Mouse (Mus musculus): Measurements from ENCODE around the gene Ccnyl1. TPM values are rescaled to one million over a fixed set of nuclear protein-coding genes. Genes with fewer than 3 reads are reported as not detected.

Gene Ccnyl1
- total and polyA plus RNA-seq, 3 experiments: 13.5 to 50.2 (median 16.3) TPM

DNA sequence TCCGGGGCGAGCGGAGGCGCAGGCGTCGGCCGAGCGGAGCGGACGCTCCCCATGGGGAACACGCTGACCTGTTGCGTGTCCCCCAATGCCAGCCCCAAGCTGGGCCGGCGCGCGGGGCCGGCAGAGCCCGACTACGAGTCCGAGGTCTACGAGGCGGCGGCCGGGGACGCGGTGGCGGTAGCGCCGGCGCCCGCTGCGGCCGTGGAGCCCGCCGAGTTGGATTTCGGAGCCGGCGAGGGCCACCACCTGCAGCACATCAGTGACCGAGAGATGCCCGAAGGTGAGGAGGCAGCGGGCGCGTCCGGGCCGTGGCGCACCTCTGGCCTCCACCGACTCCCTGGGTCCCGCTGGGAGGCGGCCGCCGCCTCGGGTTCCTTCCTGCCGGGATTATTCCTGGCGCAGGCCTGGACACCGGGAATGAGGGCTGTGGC is 881 bp downstream of the Ccnyl1 start:
- TF ChIP-seq GATA2 (IDR thresholded peaks at IDR 0.05; ENCODE audit: borderline replicate concordance, low read depth, low read length) (no peak), POLR2AphosphoS5 (IDR thresholded peaks at IDR 0.05; ENCODE audit: insufficient replicate concordance, low read depth, low read length) (no peak), GATA1 (IDR thresholded peaks at IDR 0.05; ENCODE audit: borderline replicate concordance, low read length) (no peak), TAL1 (conservative IDR thresholded peaks at IDR 0.05; ENCODE audit: low read depth, low read length) (no peak), CTCF (IDR thresholded peaks at IDR 0.05; ENCODE audit: low read depth, low read length) (no peak)
- H3K36me3 ChIP-seq (replicated peaks): peaks cover 7% of the 10 kb centered on the region
- H3K4me1 ChIP-seq (ENCODE audit: insufficient read depth, low read depth, low read length): peaks cover 34% of the 10 kb centered on the region
- ATAC-seq (ENCODE audit: extremely low read depth, insufficient number of reproducible peaks, low FRiP score, poor library complexity, severe bottlenecking) (no peak), DNase-seq (ENCODE audit: low spot score) (no peak)
- H3K9me3 ChIP-seq (replicated peaks): no peaks in the 10 kb centered on the region
- peak overlapping the region; percentile 84 for H3K4me3 ChIP-seq (ENCODE audit: low read depth, low read length)
- H3K27me3 ChIP-seq (ENCODE audit: insufficient read depth, low read length): no peaks in the 10 kb centered on the region

DNA sequence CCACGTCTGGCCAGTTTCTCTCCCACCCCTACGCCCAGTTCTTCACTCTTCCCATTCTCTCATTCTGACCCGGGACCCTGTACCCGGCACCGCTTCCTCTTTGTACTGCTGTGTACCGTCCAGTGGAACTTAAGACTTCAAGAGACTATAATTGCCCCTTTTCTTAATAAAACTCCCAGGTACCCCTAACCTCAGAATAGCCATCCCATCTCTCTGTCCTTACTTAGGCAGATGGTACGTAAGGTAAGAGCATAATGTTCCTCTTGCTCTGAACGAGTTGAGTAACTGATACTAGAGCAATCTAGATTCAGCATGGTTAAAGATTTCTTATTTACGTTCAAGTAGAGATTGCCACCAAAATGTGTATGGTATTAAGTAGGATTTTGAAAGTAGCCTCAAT is 1.3 kb downstream of the Ccnyl1 start:
- Histone ChIP-seq H3K27me3 (ENCODE audit: insufficient read depth, low read length) (no peaks in the 10 kb centered on the region), H3K4me1 (ENCODE audit: insufficient read depth, low read depth, low read length) (peaks cover 34% of the 10 kb centered on the region), H3K36me3 (replicated peaks) (peaks cover 7% of the 10 kb centered on the region), H3K4me3 (ENCODE audit: low read depth, low read length) (peak overlapping the region; percentile 84), H3K9me3 (replicated peaks) (no peaks in the 10 kb centered on the region)
- no peak for ATAC-seq (ENCODE audit: extremely low read depth, insufficient number of reproducible peaks, low FRiP score, poor library complexity, severe bottlenecking)
- DNase-seq (ENCODE audit: low spot score): peak; percentile 32
- no peak for TF ChIP-seq CTCF (IDR thresholded peaks at IDR 0.05; ENCODE audit: low read depth, low read length)
- no peak for TF ChIP-seq GATA2 (IDR thresholded peaks at IDR 0.05; ENCODE audit: borderline replicate concordance, low read depth, low read length)
- TF ChIP-seq GATA1 (IDR thresholded peaks at IDR 0.05; ENCODE audit: borderline replicate concordance, low read length): no peak
- no peak for TF ChIP-seq POLR2AphosphoS5 (IDR thresholded peaks at IDR 0.05; ENCODE audit: insufficient replicate concordance, low read depth, low read length)
- no peak for TF ChIP-seq TAL1 (conservative IDR thresholded peaks at IDR 0.05; ENCODE audit: low read depth, low read length)

DNA sequence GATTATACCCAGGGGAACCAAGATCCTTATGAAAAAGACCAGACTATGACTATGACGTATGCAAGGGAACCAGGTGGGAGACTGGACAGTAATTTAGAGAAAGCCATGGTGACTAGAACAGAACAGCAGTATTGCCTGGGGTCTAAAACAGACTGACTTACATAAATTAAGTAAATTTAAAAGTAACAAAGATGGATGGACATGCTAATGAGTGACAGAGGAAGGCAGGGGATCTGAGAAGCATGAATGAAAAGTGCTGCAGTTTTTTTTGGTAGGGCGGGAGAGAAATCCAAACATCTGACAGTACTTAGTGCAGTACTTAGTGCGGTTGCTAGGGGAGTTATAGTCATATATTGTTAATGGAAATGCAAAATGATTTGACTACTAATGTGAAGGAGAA is 4.9 kb downstream of the Ccnyl1 start:
- peaks cover 3% of the 10 kb centered on the region for H3K36me3 ChIP-seq (replicated peaks)
- no peak for TF ChIP-seq GATA2 (IDR thresholded peaks at IDR 0.05; ENCODE audit: borderline replicate concordance, low read depth, low read length)
- TF ChIP-seq CTCF (IDR thresholded peaks at IDR 0.05; ENCODE audit: low read depth, low read length): no peak
- TF ChIP-seq GATA1 (IDR thresholded peaks at IDR 0.05; ENCODE audit: borderline replicate concordance, low read length): no peak
- no peak for TF ChIP-seq TAL1 (conservative IDR thresholded peaks at IDR 0.05; ENCODE audit: low read depth, low read length)
- TF ChIP-seq POLR2AphosphoS5 (IDR thresholded peaks at IDR 0.05; ENCODE audit: insufficient replicate concordance, low read depth, low read length): no peak
- no peak overlapping the region for H3K4me3 ChIP-seq (ENCODE audit: low read depth, low read length)
- ATAC-seq (ENCODE audit: extremely low read depth, insufficient number of reproducible peaks, low FRiP score, poor library complexity, severe bottlenecking): no peak
- DNase-seq (ENCODE audit: low spot score): no peak
- no peaks in the 10 kb centered on the region for H3K9me3 ChIP-seq (replicated peaks)
- peaks cover 21% of the 10 kb centered on the region for H3K4me1 ChIP-seq (ENCODE audit: insufficient read depth, low read depth, low read length)
- H3K27me3 ChIP-seq (ENCODE audit: insufficient read depth, low read length): no peaks in the 10 kb centered on the region

DNA sequence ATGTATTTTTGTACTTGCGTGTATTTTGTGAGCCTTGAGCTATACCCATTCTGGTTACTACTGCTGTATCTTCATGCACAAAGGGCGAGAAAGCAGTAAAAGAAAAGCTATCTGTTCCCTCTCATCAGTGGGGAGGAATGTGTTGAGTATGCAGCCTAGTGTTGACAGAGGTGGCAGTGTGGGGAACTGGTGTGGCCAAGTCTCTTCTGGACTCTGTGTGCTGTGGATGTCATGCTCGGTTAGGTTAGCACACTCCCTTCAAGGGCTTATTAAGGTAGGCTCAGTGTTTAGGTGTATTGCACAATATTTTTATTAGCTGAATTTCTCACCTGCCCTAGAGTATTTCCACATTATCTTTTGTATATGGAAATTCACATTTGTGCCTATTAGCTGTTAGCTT is 11.5 kb downstream of the Ccnyl1 start:
- TF ChIP-seq TAL1 (conservative IDR thresholded peaks at IDR 0.05; ENCODE audit: low read depth, low read length): no peak
- TF ChIP-seq POLR2AphosphoS5 (IDR thresholded peaks at IDR 0.05; ENCODE audit: insufficient replicate concordance, low read depth, low read length): no peak
- no peak for TF ChIP-seq GATA2 (IDR thresholded peaks at IDR 0.05; ENCODE audit: borderline replicate concordance, low read depth, low read length)
- no peak for TF ChIP-seq GATA1 (IDR thresholded peaks at IDR 0.05; ENCODE audit: borderline replicate concordance, low read length)
- no peak for TF ChIP-seq CTCF (IDR thresholded peaks at IDR 0.05; ENCODE audit: low read depth, low read length)
- H3K36me3 ChIP-seq (replicated peaks): peaks cover 25% of the 10 kb centered on the region
- ATAC-seq (ENCODE audit: extremely low read depth, insufficient number of reproducible peaks, low FRiP score, poor library complexity, severe bottlenecking) (no peak), DNase-seq (ENCODE audit: low spot score) (no peak)
- H3K4me3 ChIP-seq (ENCODE audit: low read depth, low read length): no peak overlapping the region
- H3K4me1 ChIP-seq (ENCODE audit: insufficient read depth, low read depth, low read length): peaks cover 6% of the 10 kb centered on the region; the same call in 1 of the 2 replicates
- H3K9me3 ChIP-seq (replicated peaks): no peaks in the 10 kb centered on the region
- H3K27me3 ChIP-seq (ENCODE audit: insufficient read depth, low read length): no peaks in the 10 kb centered on the region

DNA sequence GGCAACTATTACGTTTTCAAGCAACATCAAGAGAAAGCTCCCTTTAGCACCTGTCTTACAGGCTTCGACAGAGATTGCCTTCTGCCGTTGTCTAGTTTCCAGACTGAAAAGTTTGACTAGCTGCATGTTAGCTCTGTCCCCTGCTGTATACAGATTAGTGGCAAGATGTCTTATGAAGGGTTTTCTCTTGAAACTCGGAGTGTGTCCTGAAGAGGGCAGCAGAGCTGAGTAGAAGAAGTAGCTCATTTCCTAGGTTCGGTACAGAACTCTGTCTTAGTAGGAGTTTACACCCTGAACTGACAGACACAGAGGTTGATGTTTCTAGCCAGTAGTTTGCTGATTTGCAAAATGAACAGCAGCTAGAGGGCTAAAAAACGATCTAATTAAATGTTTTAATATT is 15.0 kb downstream of the Ccnyl1 start:
- DNase-seq (ENCODE audit: low spot score) (peak; percentile 30), ATAC-seq (ENCODE audit: extremely low read depth, insufficient number of reproducible peaks, low FRiP score, poor library complexity, severe bottlenecking) (peak; percentile 73)
- H3K36me3 ChIP-seq (replicated peaks): peaks cover 33% of the 10 kb centered on the region
- H3K4me3 ChIP-seq (ENCODE audit: low read depth, low read length): no peak overlapping the region
- no peaks in the 10 kb centered on the region for H3K9me3 ChIP-seq (replicated peaks)
- TF ChIP-seq TAL1 (conservative IDR thresholded peaks at IDR 0.05; ENCODE audit: low read depth, low read length): no peak
- peak; percentile 41; the same call in 1 of the 2 replicates for TF ChIP-seq CTCF (IDR thresholded peaks at IDR 0.05; ENCODE audit: low read depth, low read length)
- H3K27me3 ChIP-seq (ENCODE audit: insufficient read depth, low read length): no peaks in the 10 kb centered on the region
- H3K4me1 ChIP-seq (ENCODE audit: insufficient read depth, low read depth, low read length): peaks cover 8% of the 10 kb centered on the region; the same call in 1 of the 2 replicates

DNA sequence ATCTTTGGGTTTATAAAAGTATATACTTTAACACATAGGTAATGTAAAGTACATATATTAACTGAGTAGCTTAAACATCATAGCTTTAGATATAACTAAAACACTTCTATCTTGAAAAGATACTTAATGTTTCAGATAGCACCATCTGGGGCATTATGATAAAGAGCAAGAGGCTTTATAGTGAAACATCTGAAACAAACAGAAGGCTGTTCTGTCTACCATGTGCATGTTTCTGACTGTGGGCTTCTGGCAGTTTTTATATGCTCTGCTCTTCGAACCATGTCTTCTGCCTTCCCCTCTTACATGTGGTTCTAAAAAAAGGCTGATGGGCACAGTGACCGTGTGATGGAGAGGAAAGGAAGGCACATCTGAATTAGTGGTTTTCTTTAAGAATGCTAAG is 16.4 kb downstream of the Ccnyl1 start:
- Histone ChIP-seq H3K27me3 (ENCODE audit: insufficient read depth, low read length) (no peaks in the 10 kb centered on the region), H3K9me3 (replicated peaks) (no peaks in the 10 kb centered on the region), H3K36me3 (replicated peaks) (peaks cover 28% of the 10 kb centered on the region), H3K4me3 (ENCODE audit: low read depth, low read length) (no peak overlapping the region), H3K4me1 (ENCODE audit: insufficient read depth, low read depth, low read length) (peaks cover 8% of the 10 kb centered on the region; the same call in 1 of the 2 replicates)
- TF ChIP-seq CTCF (IDR thresholded peaks at IDR 0.05; ENCODE audit: low read depth, low read length) (no peak), GATA1 (IDR thresholded peaks at IDR 0.05; ENCODE audit: borderline replicate concordance, low read length) (no peak), POLR2AphosphoS5 (IDR thresholded peaks at IDR 0.05; ENCODE audit: insufficient replicate concordance, low read depth, low read length) (no peak), TAL1 (conservative IDR thresholded peaks at IDR 0.05; ENCODE audit: low read depth, low read length) (no peak), GATA2 (IDR thresholded peaks at IDR 0.05; ENCODE audit: borderline replicate concordance, low read depth, low read length) (no peak)
- DNase-seq (ENCODE audit: low spot score) (no peak), ATAC-seq (ENCODE audit: extremely low read depth, insufficient number of reproducible peaks, low FRiP score, poor library complexity, severe bottlenecking) (no peak)

Data from G1E (cell line).